Mouse (Mus musculus): Measurements from ENCODE around the gene Olfr611.
"Not testable (repeated sequence)": the region's sequence is repeated elsewhere in the genome, so short reads cannot be mapped to it uniquely, and the experiment has no call there.

Olfr611 gene

DNA sequence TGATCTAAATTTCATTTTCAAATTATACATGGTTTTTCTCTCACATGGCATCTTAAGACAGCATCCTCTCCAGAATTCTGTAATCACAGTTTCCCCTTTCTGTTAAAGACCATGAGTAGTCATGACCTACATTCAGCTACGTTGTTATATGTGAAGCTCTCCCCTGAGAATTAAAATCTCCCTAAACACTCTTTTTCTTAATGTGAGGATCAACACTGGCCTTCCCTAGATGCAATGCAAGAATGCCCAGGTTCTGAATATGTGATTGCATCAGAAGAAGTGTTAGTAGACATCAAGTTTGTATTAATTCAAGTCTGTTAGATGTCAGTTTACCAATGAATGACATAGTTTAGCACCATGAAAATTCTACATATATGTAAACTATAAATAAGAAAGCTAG, at the start of gene Olfr611:
Gene Olfr611 (minus strand): TSS at position 101 of the 400 bp plus-strand sequence.
- not testable (repeated sequence) for DNase-seq (ENCODE audit: low spot score)

- no peak for DNase-seq (ENCODE audit: low spot score)
Observed at GRCm38 (mm10) chr7:103569043-103569442, 48.4 kb upstream of the Olfr611 start, which contains the start of gene Olfr616. Gene Olfr616 (minus strand): TSS chr7:103569143.

GRCm38 (mm10) chr7:103555779-103556178, 35.1 kb upstream of the Olfr611 start, which contains the start of gene Olfr615:
Gene Olfr615 (plus strand): TSS chr7:103556079.
- no peak for DNase-seq (ENCODE audit: low spot score)

- DNase-seq (ENCODE audit: low spot score) = no peak
Observed at GRCm38 (mm10) chr7:103547774-103548173, 27.1 kb upstream of the Olfr611 start, which contains the start of gene Olfr613. Gene Olfr613 (plus strand): TSS chr7:103548074.

DNA sequence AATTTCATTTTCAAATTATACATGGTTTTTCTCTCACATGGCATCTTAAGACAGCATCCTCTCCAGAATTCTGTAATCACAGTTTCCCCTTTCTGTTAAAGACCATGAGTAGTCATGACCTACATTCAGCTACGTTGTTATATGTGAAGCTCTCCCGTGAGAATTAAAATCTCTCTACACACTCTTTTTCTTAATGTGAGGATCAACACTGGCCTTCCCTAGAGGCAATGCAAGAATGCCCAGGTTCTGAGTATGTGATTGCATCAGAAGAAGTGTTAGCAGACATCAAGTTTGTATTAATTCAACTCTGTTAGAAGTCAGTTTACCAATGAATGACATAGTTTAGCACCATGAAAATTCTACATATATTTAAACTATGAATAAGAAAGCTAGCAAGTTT, 22.0 kb upstream of the Olfr611 start, which contains the start of gene Olfr612:
Gene Olfr612 (minus strand): TSS at position 101 of the 400 bp plus-strand sequence.
- DNase-seq (ENCODE audit: low spot score) = not testable (repeated sequence)

DNA sequence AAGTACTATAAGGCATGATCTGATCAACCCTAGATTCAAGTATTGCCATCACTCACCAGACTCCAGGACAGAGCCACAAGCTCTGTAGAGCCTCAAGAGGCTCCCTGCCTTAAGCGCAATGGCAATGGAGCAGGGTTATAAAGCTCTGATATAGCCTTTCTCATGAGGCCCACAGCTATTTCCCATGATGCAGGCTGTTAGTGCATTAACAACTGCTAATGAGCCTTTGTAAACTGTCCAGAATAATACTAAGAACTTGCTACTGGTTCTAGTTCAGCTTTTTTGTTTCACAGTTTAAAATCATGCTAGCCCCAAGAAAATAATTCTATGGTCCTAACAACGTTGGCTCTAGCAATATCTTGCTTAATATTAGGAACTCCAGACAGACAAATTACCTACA, 8.6 kb downstream of the Olfr611 start, which contains the start of gene Olfr610:
Gene Olfr610 (minus strand): TSS at position 101 of the 400 bp plus-strand sequence.
- DNase-seq (ENCODE audit: low spot score) = no peak

DNA sequence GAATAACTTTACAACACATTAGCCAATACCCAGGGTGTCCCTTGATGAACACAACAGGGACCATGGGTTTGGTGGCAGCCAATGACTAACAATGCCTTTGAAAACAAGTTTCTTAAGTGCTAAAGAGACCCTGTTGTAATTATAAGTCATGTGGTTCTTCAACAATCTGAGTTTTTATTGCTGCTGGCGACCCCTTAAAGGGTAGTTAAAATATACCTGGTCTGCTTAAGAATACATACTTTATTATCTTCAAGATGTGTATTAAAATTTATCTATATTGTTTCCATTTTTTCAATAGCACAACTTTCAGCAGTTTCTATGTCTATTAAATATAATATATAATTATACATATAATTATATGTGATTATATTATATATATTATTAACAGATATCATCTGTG, 22.7 kb downstream of the Olfr611 start, which contains the start of gene Olfr609:
Gene Olfr609 (minus strand): TSS at position 101 of the 400 bp plus-strand sequence.
- no peak for DNase-seq (ENCODE audit: low spot score)

DNA sequence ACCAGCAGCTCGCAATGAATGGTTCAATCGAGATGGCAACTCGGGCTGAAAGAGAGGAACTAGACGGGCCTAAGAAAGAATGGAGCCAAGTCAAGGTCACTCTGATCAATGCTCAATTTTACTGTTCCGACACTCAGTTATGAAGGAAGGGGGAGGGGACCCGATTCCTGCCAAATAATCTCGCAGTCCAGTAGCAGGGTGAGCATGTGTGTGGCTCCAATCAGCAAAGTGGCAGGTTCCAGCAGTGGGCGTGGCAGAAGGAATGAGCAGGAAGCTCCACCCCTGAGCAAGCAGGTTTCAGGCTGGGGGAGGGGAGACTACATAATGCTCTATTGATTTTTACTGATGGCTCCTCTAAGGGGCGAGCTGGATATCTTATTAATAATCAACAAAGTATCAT, 43.5 kb downstream of the Olfr611 start:
- not testable (repeated sequence) for DNase-seq (ENCODE audit: low spot score)

GRCm38 (mm10) chr7:103469577-103469976, 51.1 kb downstream of the Olfr611 start, which contains the start of gene Olfr608:
Gene Olfr608 (plus strand): TSS chr7:103469877.
- DNase-seq (ENCODE audit: low spot score) = no peak

Data from layer of hippocampus, adult 9-10 months (tissue).